Mouse (Mus musculus) right cerebral cortex, postnatal 14 days (tissue): ENCODE data around the gene Gm6356.
"Not testable (repeated sequence)": the region's sequence is repeated elsewhere in the genome, so short reads cannot be mapped to it uniquely, and the experiment has no call there.

ENCODE experiments used
- DNase-seq: peaks from one replicate; pipeline ENCODE4 v3.0.0; 2022

Gm6356 gene

GRCm38 (mm10) chr14:6973718-6974117 lies at the start of gene Gm6356:
Gene Gm6356 (minus strand): TSS chr14:6973818.
- DNase-seq, result not testable (repeated sequence)
